Mouse (Mus musculus) heart, postnatal 0 days (tissue): ENCODE data around the gene Col28a1.

Source experiments
- CTCF ChIP-seq: IDR thresholded peaks from 2 replicates; pipeline ENCODE4 v1.5.1; 2016; ENCODE audit warnings: antibody characterized with exemption, control low read depth, low read depth
- EP300 ChIP-seq: IDR thresholded peaks from 2 replicates; pipeline ENCODE4 v1.6.1; 2016; ENCODE audit warnings: antibody characterized with exemption, low read depth

GRCm38 (mm10) chr6:8068979-8069378 lies 123.4 kb downstream of the Col28a1 start:
- TF ChIP-seq CTCF (no peak), EP300 (no peak)
